Mouse (Mus musculus) forebrain, embryonic 12.5 days (tissue): ENCODE results near the gene Amer2. TPM values are rescaled to one million over a fixed set of nuclear protein-coding genes. Genes with fewer than 3 reads are reported as not detected.
A peak's percentile ranks its signal among the peaks of the same experiment; 100 is the strongest.

Source experiments
- ATAC-seq: fragments of 200-750 bp; cut with Nextera tagmentation; 2 replicates; pipeline ENCODE4 v1.8.0; 2017; ENCODE audit warnings: moderate TSS enrichment; ENCODE audit not compliant: low FRiP score
- H3K27ac ChIP-seq: fragments of 300-500 bp; sonication (generic); 2 replicates; pipeline ENCODE4 v1.5.1; 2016; ENCODE audit warnings: mild to moderate bottlenecking
- H3K27me3 ChIP-seq: fragments of 300-500 bp; sonication (generic); 2 replicates; pipeline ENCODE4 v1.6.1; 2016; ENCODE audit warnings: mild to moderate bottlenecking
- H3K36me3 ChIP-seq: fragments of 300-500 bp; sonication (generic); replicated peaks from 2 replicates; pipeline ENCODE4 v1.6.1; 2016; ENCODE audit warnings: mild to moderate bottlenecking
- H3K4me1 ChIP-seq: fragments of 300-500 bp; sonication (generic); 2 replicates; pipeline ENCODE4 v1.6.1; 2016
- H3K4me2 ChIP-seq: fragments of 300-500 bp; sonication (generic); 2 replicates; pipeline ENCODE4 v1.6.1; 2016; ENCODE audit warnings: mild to moderate bottlenecking, moderate library complexity
- H3K4me3 ChIP-seq: fragments of 300-500 bp; sonication (generic); replicated peaks from 2 replicates; pipeline ENCODE4 v1.5.1; 2016; ENCODE audit warnings: mild to moderate bottlenecking
- H3K9ac ChIP-seq: fragments of 300-500 bp; sonication (generic); 2 replicates; pipeline ENCODE4 v1.6.1; 2016; ENCODE audit warnings: mild to moderate bottlenecking
- H3K9me3 ChIP-seq: fragments of 300-500 bp; sonication (generic); 2 replicates; pipeline ENCODE4 v1.6.1; 2016
- WGBS: fragments of 180-500 bp; shearing (Covaris S2); methylation state at CpG from one replicate; pipeline ENCODE4 v1.1.7; 2016; 5-methylcytosine and 5-hydroxymethylcytosine counted together
- polyA plus RNA-seq: library from polyadenylated mRNA; unstranded; fragments of >200 nt; fragmentation: Nextera tagmentation; extraction: Ambion mirVana; gene quantifications from 2 replicates; pipeline ENCODE4 v1.2.1, GENCODE M21; 2016

Amer2 gene
- polyA plus RNA-seq, 1 experiment from 2014 or later = 38.6 TPM

DNA sequence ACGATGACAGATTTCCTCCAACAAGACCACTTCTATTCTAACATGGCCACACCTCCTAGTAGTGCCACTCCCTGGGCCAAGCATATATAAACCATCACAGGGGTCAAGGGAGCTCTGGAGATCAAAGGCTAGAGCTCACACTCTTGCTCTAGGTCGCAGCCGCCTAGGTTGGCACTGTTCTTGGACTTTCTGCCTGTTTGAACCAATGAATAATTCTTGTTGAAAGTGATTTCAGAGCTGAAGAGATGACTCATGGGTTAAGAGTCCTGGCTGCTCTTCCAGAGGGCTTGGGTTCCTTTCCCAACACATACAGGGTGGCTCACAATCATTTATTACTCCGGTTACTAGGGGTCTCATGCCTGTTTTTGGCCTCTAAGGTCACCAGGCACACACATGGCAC, 24.3 kb downstream of the Amer2 start:
- no peak for ATAC-seq
- H3K9ac ChIP-seq = no peak overlapping the region
- H3K4me1 ChIP-seq = peaks cover 29% of the 10 kb centered on the region
- H3K4me3 ChIP-seq = no peak overlapping the region
- no peak overlapping the region for H3K27ac ChIP-seq
- no peak overlapping the region for H3K4me2 ChIP-seq
- 92% methylated on average over 4 of the region's 4 CpGs for WGBS
- H3K36me3 ChIP-seq = no peaks in the 10 kb centered on the region
- no peaks in the 10 kb centered on the region for H3K9me3 ChIP-seq
- H3K27me3 ChIP-seq = no peaks in the 10 kb centered on the region

DNA sequence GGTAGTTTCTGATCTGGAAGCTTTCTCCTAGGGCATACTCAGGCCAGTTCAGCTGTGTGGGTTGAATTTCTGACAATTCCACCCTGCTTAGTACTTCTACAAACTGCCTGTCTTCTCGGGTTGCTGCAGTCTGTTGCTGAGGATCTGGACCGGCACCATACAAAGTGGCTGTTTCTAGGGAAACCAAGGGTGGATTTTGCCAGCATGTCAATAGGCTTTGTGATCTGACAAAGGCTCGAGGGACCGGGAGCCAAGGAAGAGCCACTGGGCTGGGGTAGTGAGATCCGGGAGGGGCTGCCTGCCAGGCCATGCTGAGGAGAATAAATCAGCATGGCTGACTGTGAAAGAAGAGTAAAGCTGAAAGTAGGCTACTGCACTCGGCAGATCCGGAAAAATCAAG, 25.8 kb downstream of the Amer2 start:
- Histone ChIP-seq H3K27me3 (no peaks in the 10 kb centered on the region), H3K9me3 (no peaks in the 10 kb centered on the region), H3K4me3 (no peak overlapping the region), H3K4me1 (peaks cover 39% of the 10 kb centered on the region), H3K9ac (no peak overlapping the region; the same call in 1 of the 2 replicates), H3K36me3 (no peaks in the 10 kb centered on the region), H3K4me2 (no peak overlapping the region), H3K27ac (peak overlapping the region; percentile 15; the same call in 1 of the 2 replicates)
- 7% methylated on average over 7 of the region's 7 CpGs for WGBS
- ATAC-seq = peak; percentile 57

DNA sequence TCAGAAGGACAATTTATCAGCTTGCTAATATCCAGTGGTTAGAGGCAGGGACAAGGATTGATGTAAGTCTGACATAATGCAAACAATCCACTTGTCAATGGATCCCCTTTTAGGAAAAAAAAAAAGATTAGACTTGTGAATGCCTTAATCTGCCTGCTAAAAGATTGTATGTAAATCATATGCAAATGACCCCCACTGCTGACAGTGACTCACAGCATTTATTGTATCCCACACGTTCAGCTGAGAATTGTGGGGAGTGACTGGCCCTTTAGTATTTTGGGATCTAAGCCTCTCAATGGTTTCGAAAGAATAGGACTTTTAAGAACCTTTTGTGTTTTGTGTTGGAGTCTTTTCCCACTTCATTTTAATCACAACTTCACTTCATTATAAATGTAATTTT, 30.2 kb downstream of the Amer2 start:
- WGBS = 32% methylated on average over 2 of the region's 2 CpGs
- Histone ChIP-seq H3K4me2 (no peak overlapping the region), H3K27me3 (no peaks in the 10 kb centered on the region), H3K27ac (peak overlapping the region; percentile 59), H3K4me1 (peaks cover 55% of the 10 kb centered on the region), H3K36me3 (no peaks in the 10 kb centered on the region), H3K9me3 (no peaks in the 10 kb centered on the region; the same call in 1 of the 2 replicates), H3K4me3 (no peak overlapping the region), H3K9ac (no peak overlapping the region)
- no peak for ATAC-seq

DNA sequence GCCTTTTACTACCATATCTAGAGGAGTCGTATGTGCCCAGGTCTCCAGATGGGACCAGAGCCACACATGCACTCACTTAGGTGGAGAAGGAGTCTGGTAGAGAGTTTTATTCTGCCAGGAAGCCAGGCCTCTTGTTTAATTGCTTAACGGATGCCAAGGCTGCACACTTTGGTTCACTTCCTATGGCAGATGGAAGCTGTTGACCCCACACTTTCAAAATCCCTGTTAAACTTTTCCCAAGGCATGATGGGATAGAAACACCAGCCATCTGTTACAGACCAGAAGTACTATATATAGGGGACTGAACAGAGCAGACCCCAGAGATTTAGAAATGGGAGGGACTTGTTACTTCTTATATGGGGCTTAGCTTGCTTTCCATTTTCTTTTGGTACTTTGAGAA, 32.8 kb downstream of the Amer2 start:
- H3K4me3 ChIP-seq = no peak overlapping the region
- no peaks in the 10 kb centered on the region for H3K27me3 ChIP-seq
- peaks cover 63% of the 10 kb centered on the region for H3K4me1 ChIP-seq
- H3K9ac ChIP-seq = no peak overlapping the region
- H3K36me3 ChIP-seq = no peaks in the 10 kb centered on the region
- no peaks in the 10 kb centered on the region; the same call in 1 of the 2 replicates for H3K9me3 ChIP-seq
- no peak for ATAC-seq
- no peak overlapping the region for H3K27ac ChIP-seq
- WGBS = 84% methylated on average over 2 of the region's 2 CpGs
- H3K4me2 ChIP-seq = no peak overlapping the region

DNA sequence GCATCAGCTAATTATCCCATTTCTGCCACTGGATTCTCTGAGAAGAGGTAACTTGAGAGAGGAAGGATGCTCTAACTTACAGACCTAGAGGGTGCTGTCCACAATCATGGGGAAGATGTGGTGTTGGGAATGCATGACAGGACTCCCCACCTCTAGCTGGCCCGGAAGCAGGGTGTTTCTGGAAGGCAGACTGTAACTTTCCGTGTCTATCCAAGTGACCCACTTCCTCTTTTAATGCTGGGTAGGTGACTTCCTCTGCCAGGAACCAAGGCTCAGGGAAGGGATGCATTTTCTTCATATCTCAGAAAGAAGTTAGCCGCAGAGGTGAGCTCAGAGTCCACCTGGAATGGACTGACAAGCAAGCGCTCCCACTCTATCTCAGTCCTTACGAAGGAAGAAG, 33.5 kb downstream of the Amer2 start:
- 93% methylated on average over 5 of the region's 5 CpGs for WGBS
- Histone ChIP-seq H3K4me2 (no peak overlapping the region), H3K4me1 (peaks cover 64% of the 10 kb centered on the region), H3K27ac (no peak overlapping the region), H3K9me3 (no peaks in the 10 kb centered on the region; the same call in 1 of the 2 replicates), H3K9ac (no peak overlapping the region), H3K36me3 (no peaks in the 10 kb centered on the region), H3K27me3 (no peaks in the 10 kb centered on the region), H3K4me3 (no peak overlapping the region)
- ATAC-seq = no peak

DNA sequence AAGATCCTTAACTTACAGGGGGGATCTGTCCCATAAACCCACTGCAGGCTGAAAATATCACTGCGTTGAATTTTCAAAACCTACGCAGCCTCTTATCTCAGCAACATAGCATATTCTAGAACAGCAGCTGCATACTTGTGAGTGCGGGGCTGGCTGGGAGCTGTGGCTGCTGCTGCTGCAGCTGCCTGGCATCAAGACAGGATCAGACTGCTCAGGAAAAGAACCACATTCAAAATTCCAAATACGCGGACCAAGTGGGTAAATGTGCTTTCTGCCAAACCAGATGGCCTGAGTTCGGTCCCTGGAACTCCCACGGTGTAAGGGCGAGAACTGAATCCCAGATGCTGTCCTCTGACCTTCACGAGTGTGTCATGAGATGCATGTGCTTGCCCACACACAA, 34.3 kb downstream of the Amer2 start:
- Histone ChIP-seq H3K4me3 (no peak overlapping the region), H3K4me2 (no peak overlapping the region), H3K9ac (no peak overlapping the region), H3K27me3 (no peaks in the 10 kb centered on the region), H3K4me1 (peaks cover 57% of the 10 kb centered on the region), H3K27ac (peak overlapping the region; percentile 21; the same call in 1 of the 2 replicates), H3K36me3 (no peaks in the 10 kb centered on the region), H3K9me3 (no peaks in the 10 kb centered on the region; the same call in 1 of the 2 replicates)
- 77% methylated on average over 9 of the region's 9 CpGs for WGBS
- ATAC-seq = no peak

DNA sequence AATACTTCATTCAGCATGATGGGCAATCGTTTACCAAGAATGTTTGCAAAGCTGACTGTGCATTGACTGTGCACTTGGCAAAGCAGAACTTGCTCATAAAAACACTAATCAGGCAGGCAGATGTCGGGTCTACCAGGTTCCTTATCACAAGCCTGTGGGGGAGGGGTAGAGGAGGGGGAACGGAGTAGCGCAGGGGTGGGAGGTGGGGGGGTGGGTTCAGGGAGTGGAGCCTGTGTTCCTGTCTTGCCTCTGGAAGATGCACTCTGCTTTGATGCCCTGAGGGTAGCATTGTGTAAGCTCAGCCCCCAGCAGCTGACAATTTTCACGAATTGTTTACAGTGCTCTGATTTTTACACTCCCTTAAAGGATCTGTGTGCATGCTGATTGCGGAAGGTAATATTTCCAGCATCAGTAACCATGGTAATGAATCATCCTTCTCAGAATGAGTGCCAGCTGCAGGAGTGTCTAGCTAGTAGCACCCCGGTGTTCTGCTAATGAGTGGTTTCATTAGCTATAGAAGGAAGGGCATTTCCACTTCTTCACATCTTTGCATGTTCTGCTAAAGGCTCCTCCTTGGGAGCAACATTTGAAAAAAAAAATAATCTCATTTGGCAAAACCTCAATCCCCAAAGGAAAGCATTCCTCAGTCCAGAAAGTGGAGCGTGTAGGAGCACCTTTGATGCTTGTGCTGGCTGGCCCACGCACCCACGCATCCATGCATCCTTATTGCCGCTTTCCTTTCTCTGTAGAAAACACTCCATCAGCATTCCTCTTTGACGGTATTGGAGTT, 36.8 kb downstream of the Amer2 start:
- WGBS = 18% methylated on average over 12 of the region's 12 CpGs
- ATAC-seq = peak; percentile 92
- Histone ChIP-seq H3K36me3 (no peaks in the 10 kb centered on the region), H3K4me3 (peak overlapping the region; percentile 9; the same call in 1 of the 2 replicates), H3K27me3 (no peaks in the 10 kb centered on the region), H3K4me1 (peaks cover 46% of the 10 kb centered on the region), H3K4me2 (peak overlapping the region; percentile 43), H3K27ac (peak overlapping the region; percentile 86), H3K9ac (no peak overlapping the region), H3K9me3 (no peaks in the 10 kb centered on the region)

DNA sequence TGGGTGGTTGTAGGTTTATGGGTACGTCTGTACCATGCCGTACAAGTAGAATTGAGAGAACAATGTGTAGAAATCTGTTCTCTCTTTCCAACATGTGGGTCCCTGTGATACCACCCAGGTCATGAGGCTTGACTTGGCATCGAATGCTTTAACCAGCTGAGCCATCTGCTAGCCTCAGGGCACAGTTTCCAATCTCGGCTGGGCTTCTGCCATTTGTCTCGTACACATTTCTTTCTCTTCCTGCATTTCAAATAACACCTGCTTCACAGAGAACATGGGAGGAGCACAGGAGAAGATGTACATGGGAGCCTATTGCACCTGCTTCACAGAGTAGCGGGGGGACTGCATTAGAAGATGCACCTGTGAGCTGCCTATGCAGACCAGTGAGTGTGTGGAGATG, 38.2 kb downstream of the Amer2 start:
- H3K4me3 ChIP-seq = no peak overlapping the region
- ATAC-seq = no peak

DNA sequence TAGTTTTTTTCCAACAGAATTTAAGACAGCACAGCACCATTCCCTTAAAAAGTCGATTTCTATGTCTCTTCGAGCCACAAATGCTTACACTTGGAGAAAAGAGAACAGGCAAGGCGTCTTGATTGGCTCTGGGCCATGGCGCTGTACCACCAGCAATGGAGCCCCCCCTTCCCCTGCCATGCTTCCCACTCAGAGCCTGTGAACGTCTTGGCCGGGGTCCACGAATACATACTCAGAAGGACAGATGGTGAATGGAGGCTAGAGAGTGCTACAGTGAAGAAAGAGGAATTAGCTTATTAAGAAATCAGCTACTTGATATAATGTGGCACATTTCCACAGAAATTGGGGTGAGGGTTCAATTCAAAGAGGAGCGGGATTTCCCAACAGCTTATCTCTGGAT, 41.6 kb downstream of the Amer2 start:
- peak; percentile 62; the same call in 1 of the 2 replicates for ATAC-seq
- no peak overlapping the region for H3K9ac ChIP-seq
- WGBS = 54% methylated on average over 8 of the region's 8 CpGs
- no peaks in the 10 kb centered on the region for H3K27me3 ChIP-seq
- no peaks in the 10 kb centered on the region for H3K36me3 ChIP-seq
- peaks cover 21% of the 10 kb centered on the region for H3K4me1 ChIP-seq
- no peaks in the 10 kb centered on the region for H3K9me3 ChIP-seq
- no peak overlapping the region for H3K4me2 ChIP-seq
- peak overlapping the region; percentile 61 for H3K27ac ChIP-seq
- H3K4me3 ChIP-seq = no peak overlapping the region

More for the DNA sequence above, 38.2 kb downstream of the Amer2 start:
- Histone ChIP-seq H3K27ac (peak overlapping the region; percentile 9), H3K9ac (no peak overlapping the region), H3K9me3 (no peaks in the 10 kb centered on the region), H3K4me1 (peaks cover 49% of the 10 kb centered on the region), H3K27me3 (no peaks in the 10 kb centered on the region), H3K36me3 (no peaks in the 10 kb centered on the region), H3K4me2 (no peak overlapping the region)
- 71% methylated on average over 6 of the region's 6 CpGs for WGBS

DNA sequence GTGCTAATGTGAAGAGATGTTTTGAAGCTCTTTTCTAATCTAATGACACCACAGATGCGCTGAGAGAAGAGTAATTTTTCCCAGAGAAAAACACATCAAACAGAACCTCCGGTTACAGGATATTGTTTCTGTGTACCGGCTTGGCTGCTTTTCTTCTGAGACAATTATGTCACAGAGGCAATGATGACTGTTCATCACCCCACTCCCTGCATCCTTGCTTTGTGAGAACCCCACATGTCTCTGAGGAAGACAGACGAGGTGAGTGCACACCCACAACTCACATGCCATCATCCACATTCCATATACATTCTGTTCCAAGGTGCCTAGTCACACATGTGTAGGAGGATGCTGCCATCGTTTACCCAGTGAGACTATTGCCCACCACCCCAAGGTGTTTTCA, 44.9 kb downstream of the Amer2 start:
- H3K4me1 ChIP-seq = peaks cover 5% of the 10 kb centered on the region; the same call in 1 of the 2 replicates
- H3K27ac ChIP-seq = no peak overlapping the region
- H3K4me3 ChIP-seq = no peak overlapping the region
- WGBS = 89% methylated on average over 5 of the region's 5 CpGs
- ATAC-seq = no peak
- no peaks in the 10 kb centered on the region for H3K36me3 ChIP-seq
- H3K9me3 ChIP-seq = no peaks in the 10 kb centered on the region
- no peak overlapping the region for H3K4me2 ChIP-seq
- no peaks in the 10 kb centered on the region for H3K27me3 ChIP-seq
- no peak overlapping the region for H3K9ac ChIP-seq

DNA sequence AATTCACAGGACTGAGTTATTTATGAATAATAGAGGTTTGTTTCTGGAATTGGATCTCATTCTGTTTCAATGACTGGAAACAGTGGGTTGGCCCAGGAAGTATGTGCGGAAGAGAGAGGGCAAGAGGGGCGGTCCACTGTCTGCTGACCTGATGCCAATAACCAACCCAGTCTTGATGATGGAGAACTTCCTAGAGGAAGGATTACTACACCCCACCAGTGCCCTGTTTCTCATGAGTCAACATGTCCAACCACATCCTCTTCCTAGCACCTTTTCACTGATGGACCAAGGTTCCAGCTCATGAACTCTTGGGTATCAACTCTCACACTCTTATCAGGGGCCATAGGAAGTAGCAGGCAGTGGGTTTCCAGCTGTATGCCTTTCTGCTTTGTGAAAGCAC, 49.9 kb downstream of the Amer2 start:
- H3K27ac ChIP-seq = no peak overlapping the region
- peaks cover 3% of the 10 kb centered on the region for H3K4me1 ChIP-seq
- WGBS = 97% methylated on average over 2 of the region's 2 CpGs
- no peaks in the 10 kb centered on the region for H3K27me3 ChIP-seq
- no peak overlapping the region for H3K9ac ChIP-seq
- H3K36me3 ChIP-seq = no peaks in the 10 kb centered on the region
- no peaks in the 10 kb centered on the region for H3K9me3 ChIP-seq
- ATAC-seq = no peak
- H3K4me2 ChIP-seq = no peak overlapping the region
- H3K4me3 ChIP-seq = no peak overlapping the region

DNA sequence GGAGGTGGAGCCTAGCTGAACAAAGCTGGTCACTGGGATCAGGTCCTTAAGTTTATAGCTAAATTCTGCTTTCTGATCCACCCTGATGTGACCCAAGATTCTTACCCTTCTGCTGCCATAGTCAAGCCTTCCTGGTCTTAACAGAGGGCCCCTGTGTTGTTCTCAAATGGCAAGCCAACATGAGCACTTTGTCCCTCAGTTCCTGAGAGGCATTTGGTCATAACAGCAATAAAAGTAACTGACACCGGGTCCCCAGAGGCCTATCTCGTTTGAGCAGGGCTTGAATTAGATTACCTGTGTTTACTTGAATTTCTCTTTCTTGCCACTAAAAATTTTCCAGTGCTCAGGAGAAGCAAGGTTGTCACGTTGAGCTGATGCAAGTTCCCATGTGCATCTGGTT, 51.1 kb downstream of the Amer2 start:
- no peak for ATAC-seq
- Histone ChIP-seq H3K4me3 (no peak overlapping the region), H3K9me3 (no peaks in the 10 kb centered on the region), H3K27me3 (no peaks in the 10 kb centered on the region), H3K4me1 (peaks cover 15% of the 10 kb centered on the region), H3K36me3 (no peaks in the 10 kb centered on the region), H3K4me2 (no peak overlapping the region), H3K27ac (no peak overlapping the region), H3K9ac (no peak overlapping the region)
- 78% methylated on average over 3 of the region's 3 CpGs for whole genome bisulfite sequencing

DNA sequence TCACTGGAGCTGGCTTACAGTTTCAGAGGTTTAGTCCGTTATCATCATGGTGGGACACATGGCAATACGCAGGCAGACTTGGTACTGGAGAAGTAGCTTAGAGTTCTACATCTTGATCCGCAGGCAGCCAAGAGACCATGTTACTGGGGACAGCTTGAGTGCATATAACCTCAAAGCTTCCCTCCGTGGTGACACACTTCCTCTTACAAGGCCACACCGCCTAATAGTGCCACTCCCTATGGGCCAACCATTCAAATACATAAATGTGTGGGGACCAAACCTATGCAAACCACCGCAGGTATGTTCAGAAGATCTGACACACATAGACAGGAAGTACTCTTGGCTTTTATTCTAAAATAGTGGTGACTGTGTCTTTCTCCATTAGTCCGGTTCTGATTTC, 52.5 kb downstream of the Amer2 start:
- H3K4me3 ChIP-seq = no peak overlapping the region
- no peaks in the 10 kb centered on the region for H3K27me3 ChIP-seq
- ATAC-seq = no peak
- H3K4me1 ChIP-seq = peaks cover 26% of the 10 kb centered on the region
- H3K9ac ChIP-seq = no peak overlapping the region
- no peak overlapping the region for H3K4me2 ChIP-seq
- H3K9me3 ChIP-seq = no peaks in the 10 kb centered on the region
- H3K36me3 ChIP-seq = no peaks in the 10 kb centered on the region
- no peak overlapping the region for H3K27ac ChIP-seq
- WGBS = 95% methylated on average over 7 of the region's 7 CpGs
